Mouse (Mus musculus) hindbrain, embryonic 11.5 days (tissue): ENCODE results near the gene Sike1. TPM values are rescaled to one million over a fixed set of nuclear protein-coding genes. Genes with fewer than 3 reads are reported as not detected.

ENCODE experiments used
- ATAC-seq: fragments of 200-750 bp; cut with Nextera tagmentation; 2 replicates; pipeline ENCODE4 v1.8.0; 2017; ENCODE audit warnings: mild to moderate bottlenecking, moderate TSS enrichment, moderate library complexity; ENCODE audit not compliant: low FRiP score
- DNase-seq: peaks from one replicate; pipeline ENCODE4 v3.0.0-alpha.2; 2015; ENCODE audit warnings: low spot score
- H3K27ac ChIP-seq: fragments of 300-500 bp; sonication (generic); 2 replicates; pipeline ENCODE4 v1.5.1; 2014; ENCODE audit warnings: mild to moderate bottlenecking, low read depth, low read length
- H3K27me3 ChIP-seq: fragments of 300-500 bp; sonication (generic); 2 replicates; pipeline ENCODE4 v1.6.1; 2014; ENCODE audit warnings: mild to moderate bottlenecking, low read length, moderate library complexity, mixed read lengths; ENCODE audit not compliant: control insufficient read depth, insufficient read depth
- H3K36me3 ChIP-seq: fragments of 300-500 bp; sonication (generic); 2 replicates; pipeline ENCODE4 v1.6.1; 2014; ENCODE audit warnings: mild to moderate bottlenecking, low read length, moderate library complexity, mixed read lengths; ENCODE audit not compliant: control insufficient read depth, insufficient read depth
- H3K4me1 ChIP-seq: fragments of 300-500 bp; sonication (generic); replicated peaks from 2 replicates; pipeline ENCODE4 v1.6.1; 2014; ENCODE audit warnings: low read length, mixed read lengths; ENCODE audit not compliant: control insufficient read depth, insufficient read depth
- H3K4me2 ChIP-seq: fragments of 300-500 bp; sonication (generic); replicated peaks from 2 replicates; pipeline ENCODE4 v1.6.1; 2014; ENCODE audit warnings: mild to moderate bottlenecking, low read depth, low read length
- H3K4me3 ChIP-seq: fragments of 300-500 bp; sonication (generic); 2 replicates; pipeline ENCODE4 v1.5.1; 2014; ENCODE audit warnings: low read depth, low read length
- H3K9ac ChIP-seq: fragments of 300-500 bp; sonication (generic); 2 replicates; pipeline ENCODE4 v1.6.1; 2014; ENCODE audit warnings: low read depth, low read length
- H3K9me3 ChIP-seq: fragments of 300-500 bp; sonication (generic); 2 replicates; pipeline ENCODE4 v1.6.1; 2016; ENCODE audit warnings: low read length; ENCODE audit not compliant: control insufficient read depth
- WGBS: fragments of 180-500 bp; shearing (Covaris S2); extraction: QIAGEN DNeasy Blood & Tissue Kit; methylation state at CpG from one replicate; pipeline ENCODE4 v1.1.7; 2014; 5-methylcytosine and 5-hydroxymethylcytosine counted together
- polyA plus RNA-seq: library from polyadenylated mRNA; unstranded; fragments of >200 nt; fragmentation: Nextera tagmentation; extraction: Ambion mirVana; gene quantifications from 2 replicates; pipeline ENCODE4 v1.2.1, GENCODE M21; 2014

The Sike1 gene
- polyA plus RNA-seq, 1 experiment from 2014 or later, result 103 TPM

GRCm38 (mm10) chr3:102976906-102977305 lies 18.6 kb upstream of the Sike1 start:
- H3K9ac ChIP-seq, result no peak overlapping the region
- H3K27ac ChIP-seq, result no peak overlapping the region
- ATAC-seq (no peak), DNase-seq (no peak)
- no peaks in the 10 kb centered on the region for H3K27me3 ChIP-seq
- H3K4me2 ChIP-seq, result no peak overlapping the region
- no peaks in the 10 kb centered on the region for H3K9me3 ChIP-seq
- H3K4me1 ChIP-seq, result no peaks in the 10 kb centered on the region
- H3K36me3 ChIP-seq, result no peaks in the 10 kb centered on the region
- no peak overlapping the region for H3K4me3 ChIP-seq
- 83% methylated on average over 4 of the region's 4 CpGs for WGBS

- peak; percentile 74 for DNase-seq
Observed at GRCm38 (mm10) chr3:102979550-102980348, 15.8 kb upstream of the Sike1 start.

GRCm38 (mm10) chr3:102980349-102980736 lies 15.2 kb upstream of the Sike1 start:
- no peaks in the 10 kb centered on the region for H3K4me1 ChIP-seq
- H3K27ac ChIP-seq, result peak overlapping the region; percentile 45
- no peaks in the 10 kb centered on the region for H3K27me3 ChIP-seq
- H3K4me2 ChIP-seq, result peak overlapping the region; percentile 28; the same call in 1 of the 2 replicates
- no peak overlapping the region for H3K4me3 ChIP-seq
- ATAC-seq (peak; percentile 59; the same call in 1 of the 2 replicates), DNase-seq (no peak)
- WGBS, result 42% methylated on average over 3 of the region's 3 CpGs
- no peak overlapping the region; the same call in 1 of the 2 replicates for H3K9ac ChIP-seq
- no peaks in the 10 kb centered on the region for H3K36me3 ChIP-seq
- H3K9me3 ChIP-seq, result no peaks in the 10 kb centered on the region

More at GRCm38 (mm10) chr3:102979550-102980348, 15.8 kb upstream of the Sike1 start:
- H3K9ac ChIP-seq, result peak overlapping the region; percentile 31; the same call in 1 of the 2 replicates
- no peaks in the 10 kb centered on the region for H3K9me3 ChIP-seq
- peak; percentile 98 for ATAC-seq
- no peak overlapping the region for H3K4me3 ChIP-seq
- H3K27me3 ChIP-seq, result no peaks in the 10 kb centered on the region
- no peaks in the 10 kb centered on the region for H3K4me1 ChIP-seq
- WGBS, result 22% methylated on average over 10 of the region's 10 CpGs
- H3K4me2 ChIP-seq, result peak overlapping the region; percentile 28; the same call in 1 of the 2 replicates
- H3K36me3 ChIP-seq, result no peaks in the 10 kb centered on the region
- H3K27ac ChIP-seq, result peak overlapping the region; percentile 45

- no peak overlapping the region for H3K4me2 ChIP-seq
- H3K36me3 ChIP-seq, result no peaks in the 10 kb centered on the region
- no peak for ATAC-seq
Observed at GRCm38 (mm10) chr3:102991041-102991440, 4.5 kb upstream of the Sike1 start.

GRCm38 (mm10) chr3:102992936-102993335 lies 2.6 kb upstream of the Sike1 start:
- no peak overlapping the region for H3K27ac ChIP-seq
- WGBS, result 52% methylated on average over 3 of the region's 3 CpGs
- H3K4me2 ChIP-seq, result no peak overlapping the region
- H3K36me3 ChIP-seq, result no peaks in the 10 kb centered on the region
- DNase-seq (no peak), ATAC-seq (no peak)
- H3K9ac ChIP-seq, result no peak overlapping the region
- no peak overlapping the region for H3K4me3 ChIP-seq
- no peaks in the 10 kb centered on the region for H3K27me3 ChIP-seq
- H3K9me3 ChIP-seq, result no peaks in the 10 kb centered on the region
- 0 out of 2 replicates have a peak, but pooled peaks cover 2% of the 10 kb centered on the region for H3K4me1 ChIP-seq

More at GRCm38 (mm10) chr3:102991041-102991440, 4.5 kb upstream of the Sike1 start:
- H3K4me3 ChIP-seq, result no peak overlapping the region
- no peak for DNase-seq
- WGBS, result 73% methylated on average over 8 of the region's 8 CpGs
- H3K9me3 ChIP-seq, result no peaks in the 10 kb centered on the region
- H3K9ac ChIP-seq, result no peak overlapping the region
- no peaks in the 10 kb centered on the region for H3K4me1 ChIP-seq
- H3K27ac ChIP-seq, result no peak overlapping the region
- H3K27me3 ChIP-seq, result no peaks in the 10 kb centered on the region

GRCm38 (mm10) chr3:102995233-102995604 lies 289 bp upstream of the Sike1 start:
- 54% methylated on average over 7 of the region's 7 CpGs for WGBS
- DNase-seq (no peak), ATAC-seq (peak; percentile 41)
- Histone ChIP-seq H3K27me3 (no peaks in the 10 kb centered on the region), H3K4me2 (peak overlapping the region; percentile 72), H3K4me3 (peak overlapping the region; percentile 79), H3K4me1 (0 out of 2 replicates have a peak, but pooled peaks cover 2% of the 10 kb centered on the region), H3K9me3 (no peaks in the 10 kb centered on the region), H3K27ac (no peak overlapping the region), H3K36me3 (peaks cover 12% of the 10 kb centered on the region), H3K9ac (peak overlapping the region; percentile 85)

- Histone ChIP-seq H3K4me2 (no peak overlapping the region), H3K9ac (no peak overlapping the region), H3K4me3 (no peak overlapping the region), H3K36me3 (peaks cover 16% of the 10 kb centered on the region), H3K9me3 (no peaks in the 10 kb centered on the region; the same call in 1 of the 2 replicates), H3K27me3 (no peaks in the 10 kb centered on the region), H3K27ac (no peak overlapping the region), H3K4me1 (0 out of 2 replicates have a peak, but pooled peaks cover 2% of the 10 kb centered on the region)
- DNase-seq, result no peak
- 80% methylated on average over 10 of the region's 10 CpGs for WGBS
- no peak for ATAC-seq
Observed at GRCm38 (mm10) chr3:102997036-102997435, 1.5 kb downstream of the Sike1 start.

GRCm38 (mm10) chr3:102997591-102997990 lies 2.1 kb downstream of the Sike1 start:
- 95% methylated on average over 3 of the region's 3 CpGs for WGBS
- DNase-seq (no peak), ATAC-seq (no peak)
- Histone ChIP-seq H3K27ac (no peak overlapping the region), H3K9ac (no peak overlapping the region), H3K27me3 (no peaks in the 10 kb centered on the region), H3K36me3 (peaks cover 16% of the 10 kb centered on the region), H3K4me3 (no peak overlapping the region), H3K4me1 (0 out of 2 replicates have a peak, but pooled peaks cover 2% of the 10 kb centered on the region), H3K4me2 (no peak overlapping the region), H3K9me3 (no peaks in the 10 kb centered on the region; the same call in 1 of the 2 replicates)
